Mouse (Mus musculus): ENCODE measurements around the gene Cdh13.

DNA sequence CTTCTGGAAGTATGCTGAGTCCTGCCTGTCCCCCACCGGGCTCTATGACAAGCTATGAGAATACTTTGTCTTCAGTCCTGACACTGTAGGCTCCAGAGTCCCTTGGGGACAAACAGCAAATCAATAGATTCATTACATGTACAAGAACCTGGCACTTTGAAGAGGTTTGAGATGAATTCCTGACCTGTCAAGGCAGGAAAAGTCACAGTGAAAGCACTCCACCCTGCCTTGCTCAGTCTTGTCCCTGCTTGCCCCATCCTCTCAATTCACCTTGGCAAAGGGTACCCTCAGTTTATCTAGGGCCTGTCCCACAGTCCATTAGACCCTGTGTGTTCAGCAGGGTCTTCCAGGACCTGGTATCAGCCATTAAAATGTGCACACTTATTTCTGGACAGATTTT, 11.0 kb upstream of the Cdh13 start:
- TF ChIP-seq CTCF (IDR thresholded peaks at IDR 0.05; ENCODE audit: control insufficient read depth, insufficient read depth, insufficient replicate concordance, low read depth, low read length) (no peak), POLR2A (IDR thresholded peaks at IDR 0.05; ENCODE audit: control insufficient read depth, low read depth, low read length) (no peak)
